Mouse (Mus musculus) testis, postnatal 10 days (tissue): Measurements from ENCODE around the gene Nfix.
"Not testable (repeated sequence)": the region's sequence is repeated elsewhere in the genome, so short reads cannot be mapped to it uniquely, and the experiment has no call there.

Experiments
- DNase-seq: peaks from one replicate; pipeline ENCODE4 v3.0.0; 2021; ENCODE audit warnings: low spot score

Gene Nfix

GRCm38 (mm10) chr8:84699861-84700322, 100.3 kb downstream of the Nfix start:
- DNase-seq: peak; percentile 79

DNA sequence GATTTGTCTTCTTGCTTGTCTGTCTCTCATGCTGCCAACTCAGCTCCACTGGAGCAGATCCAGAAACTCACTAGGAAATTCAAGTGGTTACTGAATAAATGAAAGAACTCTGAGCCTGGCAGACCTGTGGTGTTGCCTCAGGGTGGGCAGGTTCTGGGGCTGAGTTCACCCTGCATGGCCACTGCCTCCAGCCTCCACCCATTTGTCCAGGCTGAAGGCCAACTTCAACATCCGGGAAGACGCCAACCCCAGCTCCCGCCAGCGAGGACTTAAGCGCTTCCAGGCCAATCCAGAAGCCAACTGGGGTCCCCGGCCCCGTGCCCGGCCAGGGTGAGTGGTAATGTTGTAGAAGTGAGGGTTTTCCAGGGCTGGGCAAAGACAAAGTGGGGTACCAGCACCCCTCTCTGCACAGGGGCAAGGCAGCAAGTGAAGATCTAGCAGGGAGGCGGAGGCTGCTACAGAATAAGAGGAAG, 101.2 kb downstream of the Nfix start:
- DNase-seq: no peak

GRCm38 (mm10) chr8:84698288-84698687, 101.9 kb downstream of the Nfix start:
- no peak for DNase-seq

GRCm38 (mm10) chr8:84697166-84698130, 102.7 kb downstream of the Nfix start:
- DNase-seq: peak; percentile 73

DNA sequence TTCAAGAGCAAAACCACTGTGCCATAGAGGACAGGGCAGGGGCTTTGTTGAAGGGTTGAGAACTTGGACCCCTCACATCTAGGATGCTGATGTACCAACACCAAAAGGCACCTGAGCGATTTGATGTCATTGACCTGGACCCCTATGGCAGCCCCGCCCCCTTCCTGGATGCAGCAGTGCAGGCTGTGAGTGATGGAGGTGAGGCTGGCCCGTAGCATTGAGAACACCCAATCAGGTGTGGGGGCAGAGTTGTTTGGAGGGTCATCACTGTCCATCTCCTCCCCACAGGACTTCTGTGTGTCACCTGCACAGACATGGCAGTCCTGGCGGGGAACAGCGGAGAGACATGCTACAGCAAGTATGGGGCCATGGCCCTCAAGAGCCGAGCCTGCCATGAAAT, 105.0 kb downstream of the Nfix start:
- no peak for DNase-seq

- DNase-seq: no peak
Observed at GRCm38 (mm10) chr8:84693332-84693731, 106.8 kb downstream of the Nfix start.

DNA sequence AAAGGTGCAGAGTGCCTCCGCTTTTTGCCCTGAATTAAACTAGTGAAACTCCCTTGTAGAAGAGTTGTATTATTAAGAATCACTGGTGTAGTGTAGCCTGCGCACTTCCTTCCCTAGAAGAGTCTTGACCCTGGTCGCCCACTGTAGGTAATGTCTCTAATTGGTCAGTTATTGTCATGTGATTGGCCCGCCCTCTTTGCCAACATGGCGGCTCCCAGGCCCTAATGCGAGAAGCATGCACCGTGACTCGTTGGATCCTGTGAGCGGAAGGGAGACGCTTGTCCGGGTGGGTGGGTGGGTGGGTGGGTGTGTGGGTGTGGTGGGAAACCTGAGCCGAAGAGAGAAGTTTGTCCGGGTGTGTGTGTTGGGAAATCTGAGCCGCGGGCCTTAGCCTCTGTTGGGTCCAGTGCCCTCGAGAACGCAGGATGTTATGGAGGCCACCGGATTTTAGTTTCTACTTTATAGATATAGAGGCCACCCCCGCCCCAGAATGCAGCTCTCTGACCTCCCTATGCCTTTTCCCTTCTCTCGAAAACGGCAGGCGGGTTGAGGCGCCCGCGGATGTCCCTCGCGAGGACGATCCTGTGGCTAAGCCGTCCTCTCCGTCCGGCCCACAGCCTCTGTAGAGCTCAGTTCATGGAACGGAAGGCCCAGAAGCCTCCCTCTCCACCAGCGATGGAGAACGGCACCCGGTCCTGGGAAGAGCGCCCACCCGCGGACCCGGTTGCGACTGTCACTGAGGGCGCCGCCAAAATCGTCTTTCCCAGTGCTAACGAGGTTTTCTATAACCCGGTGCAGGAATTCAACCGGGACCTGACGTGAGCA, 110.8 kb downstream of the Nfix start:
- DNase-seq: peak; percentile 89

DNA sequence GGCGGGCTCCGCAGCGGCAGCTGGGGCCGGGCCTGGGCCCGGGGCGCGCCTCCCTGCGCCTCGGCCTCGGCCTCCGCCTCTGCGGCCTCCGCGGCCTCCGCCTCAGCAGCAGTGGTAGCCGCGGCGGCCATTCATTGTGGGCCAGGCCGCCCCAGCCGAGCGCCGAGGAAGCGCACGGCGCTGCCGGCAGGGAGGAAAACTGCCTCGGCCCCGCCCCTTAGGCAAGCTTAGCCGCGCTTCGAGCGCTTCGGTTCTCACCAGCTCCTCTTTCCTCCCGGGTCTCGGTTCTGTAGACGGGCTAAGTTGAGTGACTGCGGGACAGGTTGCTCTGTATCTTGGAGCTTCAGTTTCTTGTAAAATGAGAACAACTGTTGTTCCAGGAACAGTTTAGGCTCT, 112.4 kb downstream of the Nfix start, which contains the start of gene Nacc1:
Gene Nacc1 (minus strand): TSS at position 158 of the 396 bp plus-strand sequence.
- peak; percentile 95 for DNase-seq

DNA sequence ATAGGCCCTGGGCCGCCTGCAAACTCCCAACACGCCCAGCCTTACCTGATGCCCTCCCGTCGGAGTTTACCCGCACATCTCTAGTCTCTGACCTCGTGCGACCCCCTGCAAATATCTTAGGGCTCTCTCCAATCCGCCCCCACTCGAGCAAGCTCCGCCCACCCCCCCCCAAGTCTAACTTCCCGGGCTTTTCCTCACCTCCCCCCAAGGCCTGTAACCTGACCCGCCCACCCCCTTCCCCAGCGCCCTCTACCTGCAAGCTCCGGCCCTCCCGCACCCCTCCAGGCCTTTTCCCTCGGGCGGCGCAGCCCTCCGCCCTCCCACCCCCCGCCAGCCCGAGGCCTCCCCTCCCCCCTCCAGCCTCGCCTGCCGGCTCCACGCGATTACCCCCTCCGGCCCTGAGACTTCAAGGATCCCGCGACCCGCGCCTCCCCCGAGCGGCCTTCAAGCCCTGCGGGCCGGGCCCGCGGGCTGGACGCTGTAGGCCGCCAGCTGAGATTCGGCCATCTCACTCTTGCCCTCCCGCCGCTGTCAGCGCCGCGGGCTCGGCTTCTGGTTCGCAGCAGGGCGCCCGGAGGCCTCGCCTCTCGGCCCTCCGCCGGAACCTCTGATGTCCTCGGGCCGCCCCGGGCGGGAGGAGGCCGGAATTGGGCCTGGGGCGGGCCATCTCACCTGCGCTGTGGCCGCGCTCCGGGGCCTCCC, 113.0 kb downstream of the Nfix start:
- DNase-seq: peak; percentile 78

GRCm38 (mm10) chr8:84686191-84687002, 113.7 kb downstream of the Nfix start, which contains the start of gene Trmt1:
Trmt1 (plus strand) TSS chr8:84686307.
- DNase-seq: peak; percentile 77

GRCm38 (mm10) chr8:84684537-84684936, 115.6 kb downstream of the Nfix start:
- no peak for DNase-seq

DNA sequence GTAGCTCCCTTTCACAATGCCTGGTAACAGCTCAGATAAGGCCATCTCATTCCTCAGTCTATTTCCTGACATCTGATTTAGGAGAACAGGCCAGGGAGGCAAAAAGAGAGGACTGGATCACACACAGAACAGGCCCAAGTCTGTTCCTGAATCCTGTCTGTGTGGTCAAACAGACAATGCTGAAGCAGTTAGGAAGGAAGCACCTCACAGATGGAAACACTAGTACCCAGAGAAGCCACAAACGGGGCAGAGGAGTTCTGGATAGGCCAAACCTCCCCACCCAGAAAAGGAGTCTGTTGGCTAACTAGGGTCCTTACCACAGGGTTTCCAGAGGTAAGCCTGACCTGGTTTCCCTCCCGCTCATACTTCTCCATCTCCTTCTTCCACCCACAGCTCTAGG, 117.9 kb downstream of the Nfix start:
- DNase-seq: no peak

DNA sequence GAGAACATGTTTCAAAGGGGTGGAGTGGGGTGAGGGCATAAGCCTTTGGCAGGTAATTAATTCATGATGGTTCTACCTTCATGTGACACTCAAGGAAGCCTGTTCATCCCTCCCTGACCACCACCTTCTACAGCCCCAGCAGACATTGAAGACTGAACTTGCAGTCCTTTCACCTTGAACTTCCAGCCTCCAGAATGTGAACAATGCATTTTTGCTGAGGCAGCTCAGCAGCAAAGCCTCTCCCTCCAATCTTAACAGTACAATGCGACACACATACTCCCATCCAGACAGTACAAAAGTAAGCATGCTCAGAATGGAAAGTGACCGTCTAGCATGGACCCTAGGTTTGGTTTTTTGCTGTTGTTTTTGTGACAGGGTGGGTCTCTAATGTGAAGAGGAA, 118.7 kb downstream of the Nfix start:
- no peak for DNase-seq

GRCm38 (mm10) chr8:84677305-84677704, 122.8 kb downstream of the Nfix start:
- no peak for DNase-seq

- not testable (repeated sequence) for DNase-seq
Observed at GRCm38 (mm10) chr8:84670295-84671006, 129.7 kb downstream of the Nfix start.

- no peak for DNase-seq
Observed at GRCm38 (mm10) chr8:84668731-84669485, 131.2 kb downstream of the Nfix start.

GRCm38 (mm10) chr8:84668081-84668480, 132.1 kb downstream of the Nfix start:
- no peak for DNase-seq

DNA sequence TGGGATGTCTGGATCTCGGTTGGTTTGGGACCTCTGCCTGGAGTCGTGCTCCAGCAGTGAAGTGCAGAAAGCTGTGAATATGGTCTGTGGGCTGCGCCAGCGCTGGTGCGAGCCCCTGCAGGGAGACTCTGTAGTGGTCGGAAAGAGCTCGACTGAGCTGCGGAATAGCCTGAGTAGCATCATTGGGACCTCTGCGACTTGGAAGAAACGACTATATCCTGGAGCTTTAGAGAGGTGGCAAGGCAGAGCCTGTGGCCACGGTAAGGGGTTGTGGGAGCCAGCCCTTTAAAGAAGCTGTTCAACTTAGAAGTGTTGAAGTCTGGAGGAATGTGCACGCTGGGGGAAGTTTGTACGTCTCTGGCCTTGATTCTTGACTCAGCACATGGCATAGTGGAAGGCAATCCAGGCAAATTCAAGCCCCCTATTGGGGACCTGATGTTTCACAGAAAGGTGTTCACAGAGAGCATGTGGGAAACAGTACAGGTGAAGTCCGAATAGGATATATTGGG, 134.7 kb downstream of the Nfix start:
- DNase-seq: no peak
